Mouse (Mus musculus): ENCODE measurements around the gene Apex1. TPM values are rescaled to one million over a fixed set of nuclear protein-coding genes. Genes with fewer than 3 reads are reported as not detected.

Apex1 gene
- 447 and 466 TPM in 2 replicates for polyA plus RNA-seq (2014; fragmentation: Nextera tagmentation; extraction: Ambion mirVana)

- DNase-seq (ENCODE audit: low spot score) = peak; percentile 98
- Histone ChIP-seq H3K27ac (replicated peaks; ENCODE audit: low read depth, low read length) (peak within 1 kb of the TSS; percentile 95), H3K36me3 (ENCODE audit: control insufficient read depth, insufficient read depth, low read length) (peaks cover 12% of the 10 kb centered on the region; the same call in 1 of the 2 replicates), H3K4me1 (ENCODE audit: control insufficient read depth, insufficient read depth, low read length) (0 out of 2 replicates have a peak, but pooled peaks cover 4% of the 10 kb centered on the region), H3K27me3 (ENCODE audit: control insufficient read depth, insufficient read depth, low read length) (no peaks in the 10 kb centered on the region), H3K4me3 (ENCODE audit: low read depth, low read length) (peak within 1 kb of the TSS; percentile 70), H3K4me2 (ENCODE audit: low read depth, severe bottlenecking) (peak within 1 kb of the TSS; percentile 70), H3K9me3 (ENCODE audit: control insufficient read depth, low read length) (no peaks in the 10 kb centered on the region), H3K9ac (ENCODE audit: low read length) (peak within 1 kb of the TSS; percentile 79)
- ATAC-seq (ENCODE audit: insufficient number of reproducible peaks, low FRiP score, low TSS enrichment, low read depth) = peak; percentile 95
- 1% methylated on average over 57 of the region's 57 CpGs for WGBS
Observed at GRCm38 (mm10) chr14:50924281-50925064, at the start of gene Apex1, which contains the start of gene Osgep. Gene Apex1 (plus strand): TSS chr14:50924968. Gene Osgep (minus strand): TSS chr14:50924893.

- ATAC-seq (ENCODE audit: insufficient number of reproducible peaks, low FRiP score, low TSS enrichment, low read depth) (no peak), DNase-seq (ENCODE audit: low spot score) (no peak)
- Histone ChIP-seq H3K4me1 (ENCODE audit: control insufficient read depth, insufficient read depth, low read length) (no peaks in the 10 kb centered on the region), H3K27ac (replicated peaks; ENCODE audit: low read depth, low read length) (no peak overlapping the region), H3K4me2 (ENCODE audit: low read depth, severe bottlenecking) (no peak overlapping the region), H3K36me3 (ENCODE audit: control insufficient read depth, insufficient read depth, low read length) (no peaks in the 10 kb centered on the region), H3K9me3 (ENCODE audit: control insufficient read depth, low read length) (no peaks in the 10 kb centered on the region), H3K4me3 (ENCODE audit: low read depth, low read length) (no peak overlapping the region), H3K9ac (ENCODE audit: low read length) (no peak overlapping the region), H3K27me3 (ENCODE audit: control insufficient read depth, insufficient read depth, low read length) (no peaks in the 10 kb centered on the region)
- 93% methylated on average over 3 of the region's 3 CpGs for WGBS
Observed at GRCm38 (mm10) chr14:50875175-50875574, 49.6 kb upstream of the Apex1 start.

- H3K9me3 ChIP-seq (ENCODE audit: control insufficient read depth, low read length) = no peaks in the 10 kb centered on the region
- no peaks in the 10 kb centered on the region for H3K27me3 ChIP-seq (ENCODE audit: control insufficient read depth, insufficient read depth, low read length)
- no peaks in the 10 kb centered on the region for H3K36me3 ChIP-seq (ENCODE audit: control insufficient read depth, insufficient read depth, low read length)
- WGBS = 77% methylated on average over 6 of the region's 6 CpGs
- no peak overlapping the region for H3K9ac ChIP-seq (ENCODE audit: low read length)
- no peak overlapping the region for H3K4me3 ChIP-seq (ENCODE audit: low read depth, low read length)
- DNase-seq (ENCODE audit: low spot score) (no peak), ATAC-seq (ENCODE audit: insufficient number of reproducible peaks, low FRiP score, low TSS enrichment, low read depth) (no peak)
- H3K4me2 ChIP-seq (ENCODE audit: low read depth, severe bottlenecking) = no peak overlapping the region
- no peak overlapping the region for H3K27ac ChIP-seq (replicated peaks; ENCODE audit: low read depth, low read length)
- no peaks in the 10 kb centered on the region for H3K4me1 ChIP-seq (ENCODE audit: control insufficient read depth, insufficient read depth, low read length)
Observed at GRCm38 (mm10) chr14:50875591-50876230, 49.1 kb upstream of the Apex1 start.

DNA sequence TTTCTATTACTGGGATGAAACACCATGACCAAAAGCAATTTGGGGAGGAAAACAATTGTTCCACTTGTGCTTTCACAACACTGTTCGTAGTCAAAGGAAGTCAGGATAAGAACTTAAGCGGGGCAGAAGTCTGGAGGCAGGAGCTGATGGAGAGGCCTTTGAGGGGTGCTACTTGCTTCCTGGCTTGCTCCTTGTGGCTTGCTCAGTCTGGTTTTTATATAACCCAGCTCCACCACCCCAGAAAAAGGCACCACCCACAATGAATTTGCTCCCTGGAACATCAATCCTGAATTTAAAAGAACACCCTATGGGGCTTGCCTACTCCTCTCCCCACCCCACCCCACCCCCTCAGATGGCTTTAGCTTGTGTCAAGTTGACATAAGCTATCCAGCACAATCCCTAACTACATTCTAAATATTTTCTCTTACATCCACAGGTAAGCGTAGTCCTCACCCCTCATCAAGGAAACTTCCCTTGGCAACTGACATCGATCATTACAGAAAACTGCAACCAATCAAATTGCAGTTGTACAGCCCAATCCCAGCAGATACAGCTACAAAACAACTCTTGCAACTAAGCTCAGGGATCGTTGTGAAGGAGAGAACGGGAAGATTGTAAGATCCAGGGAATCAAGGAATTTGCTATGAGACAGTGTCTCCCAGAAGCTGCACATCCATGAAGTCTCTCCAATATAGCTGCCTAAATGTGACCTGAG is 48.4 kb upstream of the Apex1 start:
- Histone ChIP-seq H3K9me3 (ENCODE audit: control insufficient read depth, low read length) (no peaks in the 10 kb centered on the region), H3K9ac (ENCODE audit: low read length) (no peak overlapping the region), H3K4me2 (ENCODE audit: low read depth, severe bottlenecking) (no peak overlapping the region), H3K27me3 (ENCODE audit: control insufficient read depth, insufficient read depth, low read length) (no peaks in the 10 kb centered on the region), H3K27ac (replicated peaks; ENCODE audit: low read depth, low read length) (no peak overlapping the region), H3K36me3 (ENCODE audit: control insufficient read depth, insufficient read depth, low read length) (no peaks in the 10 kb centered on the region), H3K4me1 (ENCODE audit: control insufficient read depth, insufficient read depth, low read length) (no peaks in the 10 kb centered on the region), H3K4me3 (ENCODE audit: low read depth, low read length) (no peak overlapping the region)
- ATAC-seq (ENCODE audit: insufficient number of reproducible peaks, low FRiP score, low TSS enrichment, low read depth) = no peak
- 87% methylated on average over 6 of the region's 6 CpGs for WGBS
- DNase-seq (ENCODE audit: low spot score) = no peak

DNA sequence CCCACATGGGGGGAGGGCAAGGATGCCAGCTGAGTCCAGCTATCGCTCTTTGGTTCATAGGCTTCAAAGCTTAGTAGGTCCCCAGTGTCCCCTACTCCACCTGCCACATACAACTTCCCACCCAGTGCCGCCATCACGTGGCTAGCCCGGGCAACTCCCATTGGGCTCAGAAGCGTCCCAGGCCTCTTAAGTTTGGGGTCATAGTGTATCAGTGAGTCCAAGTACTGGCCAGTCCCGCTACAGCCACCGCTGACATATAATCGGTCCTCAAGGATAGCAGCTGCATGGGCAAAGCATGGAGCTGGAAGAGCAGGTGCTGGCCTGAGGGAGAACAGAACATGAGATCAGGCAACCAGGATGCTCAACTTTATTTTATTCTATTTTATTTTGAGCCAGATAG is 33.1 kb upstream of the Apex1 start:
- H3K4me3 ChIP-seq (ENCODE audit: low read depth, low read length) = no peak overlapping the region
- peaks cover 2% of the 10 kb centered on the region; the same call in 1 of the 2 replicates for H3K27me3 ChIP-seq (ENCODE audit: control insufficient read depth, insufficient read depth, low read length)
- H3K27ac ChIP-seq (replicated peaks; ENCODE audit: low read depth, low read length) = no peak overlapping the region
- WGBS = 95% methylated on average over 8 of the region's 8 CpGs
- no peak for DNase-seq (ENCODE audit: low spot score)
- no peak overlapping the region for H3K9ac ChIP-seq (ENCODE audit: low read length)
- H3K9me3 ChIP-seq (ENCODE audit: control insufficient read depth, low read length) = no peaks in the 10 kb centered on the region
- no peak overlapping the region for H3K4me2 ChIP-seq (ENCODE audit: low read depth, severe bottlenecking)
- peaks cover under 1% of the 10 kb centered on the region; the same call in 1 of the 2 replicates for H3K4me1 ChIP-seq (ENCODE audit: control insufficient read depth, insufficient read depth, low read length)
- no peaks in the 10 kb centered on the region for H3K36me3 ChIP-seq (ENCODE audit: control insufficient read depth, insufficient read depth, low read length)
- no peak for ATAC-seq (ENCODE audit: insufficient number of reproducible peaks, low FRiP score, low TSS enrichment, low read depth)

DNA sequence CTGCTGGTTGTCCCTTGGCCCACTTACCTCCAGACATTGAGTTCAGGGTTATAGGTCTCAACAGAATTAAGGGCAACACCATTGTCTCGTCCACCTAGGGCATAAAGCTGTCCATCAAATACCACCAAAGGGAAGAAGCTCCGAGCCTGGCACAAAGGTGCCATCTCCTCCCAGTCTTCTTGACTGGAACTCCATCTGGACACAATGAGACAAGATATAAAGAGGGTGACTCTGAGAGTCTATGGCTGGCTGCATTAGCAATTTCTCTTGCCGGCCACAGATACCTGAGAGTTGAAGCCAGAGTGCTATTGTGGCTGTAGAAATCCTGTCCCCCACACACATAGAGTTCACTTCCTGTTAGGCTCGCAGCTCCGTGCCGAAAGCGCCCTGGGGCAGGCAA is 32.7 kb upstream of the Apex1 start:
- no peak for ATAC-seq (ENCODE audit: insufficient number of reproducible peaks, low FRiP score, low TSS enrichment, low read depth)
- whole genome bisulfite sequencing = 89% methylated on average over 7 of the region's 7 CpGs
- Histone ChIP-seq H3K36me3 (ENCODE audit: control insufficient read depth, insufficient read depth, low read length) (no peaks in the 10 kb centered on the region), H3K4me3 (ENCODE audit: low read depth, low read length) (no peak overlapping the region), H3K9me3 (ENCODE audit: control insufficient read depth, low read length) (no peaks in the 10 kb centered on the region), H3K27me3 (ENCODE audit: control insufficient read depth, insufficient read depth, low read length) (peaks cover 5% of the 10 kb centered on the region; the same call in 1 of the 2 replicates), H3K4me2 (ENCODE audit: low read depth, severe bottlenecking) (no peak overlapping the region), H3K27ac (replicated peaks; ENCODE audit: low read depth, low read length) (no peak overlapping the region), H3K9ac (ENCODE audit: low read length) (no peak overlapping the region), H3K4me1 (ENCODE audit: control insufficient read depth, insufficient read depth, low read length) (peaks cover 3% of the 10 kb centered on the region; the same call in 1 of the 2 replicates)
- no peak for DNase-seq (ENCODE audit: low spot score)

GRCm38 (mm10) chr14:50892541-50893459 is 32.0 kb upstream of the Apex1 start:
- DNase-seq (ENCODE audit: low spot score) = no peak

More at GRCm38 (mm10) chr14:50892541-50893459, 32.0 kb upstream of the Apex1 start:
- no peak overlapping the region for H3K4me3 ChIP-seq (ENCODE audit: low read depth, low read length)
- no peaks in the 10 kb centered on the region for H3K36me3 ChIP-seq (ENCODE audit: control insufficient read depth, insufficient read depth, low read length)
- WGBS = 90% methylated on average over 22 of the region's 22 CpGs
- H3K27ac ChIP-seq (replicated peaks; ENCODE audit: low read depth, low read length) = no peak overlapping the region
- peaks cover 11% of the 10 kb centered on the region; the same call in 1 of the 2 replicates for H3K27me3 ChIP-seq (ENCODE audit: control insufficient read depth, insufficient read depth, low read length)
- ATAC-seq (ENCODE audit: insufficient number of reproducible peaks, low FRiP score, low TSS enrichment, low read depth) = no peak
- H3K9ac ChIP-seq (ENCODE audit: low read length) = no peak overlapping the region
- H3K4me2 ChIP-seq (ENCODE audit: low read depth, severe bottlenecking) = no peak overlapping the region
- no peaks in the 10 kb centered on the region for H3K9me3 ChIP-seq (ENCODE audit: control insufficient read depth, low read length)
- H3K4me1 ChIP-seq (ENCODE audit: control insufficient read depth, insufficient read depth, low read length) = peaks cover 3% of the 10 kb centered on the region; the same call in 1 of the 2 replicates

Measured in limb, embryonic 11.5 days (tissue).